In the genomic region with DNA sequence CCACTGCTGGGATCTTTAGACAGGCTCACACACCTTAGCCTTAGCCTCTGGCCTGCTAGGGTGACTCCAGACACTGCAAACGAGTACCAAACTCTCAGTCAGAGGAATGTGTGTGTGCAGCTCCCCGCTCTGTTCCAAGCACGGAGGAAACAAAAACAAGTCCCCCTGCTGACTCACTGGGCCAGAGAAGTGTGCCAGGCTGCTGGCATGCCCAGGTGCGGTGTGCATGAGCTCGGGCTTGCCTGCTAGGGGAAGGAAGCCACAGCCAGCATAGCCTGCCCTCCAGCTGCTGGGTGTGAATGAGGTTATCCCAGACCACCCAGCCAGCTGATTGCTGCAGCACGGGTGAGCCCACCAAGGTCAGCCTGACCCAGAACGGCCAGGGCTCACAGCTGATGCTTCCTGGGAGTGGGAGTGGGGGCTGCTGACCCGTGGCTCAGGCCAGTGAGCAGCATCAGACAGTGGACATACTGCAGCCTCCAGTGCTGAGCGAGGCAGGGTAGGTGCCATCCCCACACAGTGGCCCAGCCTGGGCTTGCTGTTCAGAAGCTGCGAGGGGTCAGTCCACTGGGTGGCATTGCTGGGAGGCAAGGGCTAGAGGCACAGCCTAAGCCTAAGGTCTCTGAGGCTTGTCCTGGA, we compare ENCODE assay signal across 13 mouse cellular contexts. TPM values are rescaled to one million over a fixed set of nuclear protein-coding genes. Genes with fewer than 3 reads are reported as not detected.
A peak's percentile ranks its signal among the peaks of the same experiment; 100 is the strongest.
DNase-seq lines count a peak whose midpoint lies in the region; ATAC-seq and TF ChIP-seq lines count a peak whose summit lies in the region.
"Had no signal": no experiment of that assay in that cellular context is flagged by ENCODE, and none has a peak within 500 bp of the region (broad histone marks: within the 10 kb centered on the region; RNA-seq: fewer than 3 reads in every experiment).

No protein-coding gene starts in this region.

- H3K9ac ChIP-seq in neural tube, embryonic 12.5 days = 0 out of 2 replicates have a peak overlapping the region, but pooled peaks have one; percentile 26
- no peak overlapping the region for H3K9ac ChIP-seq in neural tube, embryonic 15.5 days (replicated peaks)

- ATAC-seq in neural tube, embryonic 12.5 days (ENCODE audit: low FRiP score, low read depth) = no peak
- ATAC-seq in neural tube, embryonic 15.5 days (ENCODE audit: low FRiP score) = no peak
- ATAC-seq in megakaryocyte-erythroid progenitor cell, adult 5-6 weeks (replicated peaks; ENCODE audit: low FRiP score, low TSS enrichment, poor library complexity, severe bottlenecking) = 0 out of 2 replicates have a peak, but pooled peaks have one; percentile 6
- ATAC-seq: forebrain, embryonic 16.5 days had no signal

- TF ChIP-seq CTCF in bone marrow, adult 2 months (IDR thresholded peaks at IDR 0.05; ENCODE audit: control insufficient read depth, insufficient read depth, low read length) = no peak

- peaks cover 6% of the 10 kb centered on the region; the same call in 1 of the 2 replicates for H3K4me1 ChIP-seq in neural tube, embryonic 12.5 days
- H3K4me1 ChIP-seq in neural tube, embryonic 15.5 days = 0 out of 2 replicates have a peak, but pooled peaks cover 3% of the 10 kb centered on the region
- H3K4me1 ChIP-seq in bone marrow, adult 2 months (ENCODE audit: control insufficient read depth, insufficient read depth, low read length) = no peaks in the 10 kb centered on the region

- no peak overlapping the region for H3K27ac ChIP-seq in neural tube, embryonic 12.5 days
- H3K27ac ChIP-seq in neural tube, embryonic 15.5 days (replicated peaks) = no peak overlapping the region
- peak overlapping the region; percentile 45 for H3K27ac ChIP-seq in bone marrow, adult 2 months (ENCODE audit: control insufficient read depth, insufficient read depth, low read depth, low read length, poor library complexity)

- no peaks in the 10 kb centered on the region for H3K9me3 ChIP-seq in neural tube, embryonic 12.5 days
- no peaks in the 10 kb centered on the region for H3K9me3 ChIP-seq in neural tube, embryonic 15.5 days (replicated peaks)
- H3K9me3 ChIP-seq: G1E had no signal

- no peak; the same call in 1 of the 2 replicates for TF ChIP-seq POLR2A in bone marrow, adult 2 months (IDR thresholded peaks at IDR 0.05; ENCODE audit: borderline replicate concordance, control insufficient read depth, low read depth, low read length)

- H3K4me2 ChIP-seq in neural tube, embryonic 12.5 days (replicated peaks) = no peak overlapping the region
- H3K4me2 ChIP-seq in neural tube, embryonic 15.5 days = no peak overlapping the region

- intact Hi-C loops in heart, postnatal 36 days (cut with DNase I) = no loop called here

- peaks cover 25% of the 10 kb centered on the region for H3K36me3 ChIP-seq in neural tube, embryonic 12.5 days
- peaks cover 28% of the 10 kb centered on the region for H3K36me3 ChIP-seq in neural tube, embryonic 15.5 days

- WGBS in neural tube, embryonic 12.5 days = 83% methylated on average over 10 of the region's 10 CpGs
- WGBS in neural tube, embryonic 15.5 days = 81% methylated on average over 10 of the region's 10 CpGs
- 47% methylated on average over 10 of the region's 10 CpGs for WGBS in bone marrow, adult 2 months

- peak; percentile 43 for DNase-seq in heart, adult 8-10 months (ENCODE audit: low spot score)
- DNase-seq in heart, postnatal 36 days = no peak
- no peak for DNase-seq in thymus, postnatal 10 days (ENCODE audit: low spot score in 2 of 2)
- DNase-seq in thymus, adult 18-20 months = no peak
- DNase-seq: liver had no signal

- no peaks in the 10 kb centered on the region for H3K27me3 ChIP-seq in neural tube, embryonic 12.5 days (replicated peaks)
- no peaks in the 10 kb centered on the region for H3K27me3 ChIP-seq in neural tube, embryonic 15.5 days (replicated peaks)

- H3K4me3 ChIP-seq in neural tube, embryonic 12.5 days = no peak overlapping the region
- H3K4me3 ChIP-seq in neural tube, embryonic 15.5 days (replicated peaks) = no peak overlapping the region
- H3K4me3 ChIP-seq in bone marrow, adult 2 months (replicated peaks; ENCODE audit: control insufficient read depth, low read depth, low read length) = no peak overlapping the region

RNA-seq across cellular contexts. Expression of a gene that starts 8.2 kb away (rescaled TPM):
- total RNA-seq in heart, adult 8-10 months (2022) = 10 to 100 TPM; 46.7 to 54.2 (median 49.5) TPM
- 10 to 100 TPM; 37.3 to 49.8 TPM for total RNA-seq in heart, postnatal 36 days (2021)
- polyA plus RNA-seq in neural tube, embryonic 12.5 days (2016; fragmentation: Nextera tagmentation; extraction: Ambion mirVana) = 44.7 and 46.2 TPM in 2 replicates
- polyA plus RNA-seq in neural tube, embryonic 15.5 days (2015; fragmentation: Nextera tagmentation; extraction: Ambion mirVana) = 41.8 and 41.9 TPM in 2 replicates
- 2.3 and 9.9 TPM in 2 replicates for polyA plus RNA-seq in bone marrow, adult 2 months (2011; ENCODE audit: insufficient read depth, insufficient read length, low replicate concordance, missing spikeins)
- total RNA-seq in megakaryocyte-erythroid progenitor cell, adult 5-6 weeks (2014; fragmentation: Nextera tagmentation) = 13.6 and 20.8 TPM in 2 replicates
- 6.3 and 8.7 TPM in 2 replicates for total RNA-seq in megakaryocyte-erythroid progenitor cell, adult 5-6 weeks (2017)

RNA-seq across cellular contexts. Expression of a gene that starts 15.8 kb away (rescaled TPM):
- total RNA-seq in heart, adult 8-10 months (2022) = 10 to 100 TPM in 2 of 4 experiments, 1 to 10 TPM in 2; 8.2 to 12.4 (median 10.0) TPM
- 10 to 100 TPM; 12.5 to 13.9 TPM for total RNA-seq in heart, postnatal 36 days (2021)
- 5.6 and 6.9 TPM in 2 replicates for polyA plus RNA-seq in neural tube, embryonic 12.5 days (2016; fragmentation: Nextera tagmentation; extraction: Ambion mirVana)
- 2.8 and 4.4 TPM in 2 replicates for polyA plus RNA-seq in neural tube, embryonic 15.5 days (2015; fragmentation: Nextera tagmentation; extraction: Ambion mirVana)
- polyA plus RNA-seq in bone marrow, adult 2 months (2011; ENCODE audit: insufficient read depth, insufficient read length, low replicate concordance, missing spikeins) = 18.8 and 45.1 TPM in 2 replicates
- 0.35 and 1.6 TPM in 2 replicates for total RNA-seq in megakaryocyte-erythroid progenitor cell, adult 5-6 weeks (2014; fragmentation: Nextera tagmentation)
- 0.09 and 1.7 TPM in 2 replicates for total RNA-seq in megakaryocyte-erythroid progenitor cell, adult 5-6 weeks (2017)

RNA-seq across cellular contexts. Expression of a gene that starts 18.9 kb away (rescaled TPM):
- 1 to 10 TPM; 1.4 to 4.9 (median 1.7) TPM for total RNA-seq in heart, adult 8-10 months (2022)
- 1 to 10 TPM; 1.2 to 2.2 TPM for total RNA-seq in heart, postnatal 36 days (2021)
- not detected in 2 replicates for polyA plus RNA-seq in neural tube, embryonic 12.5 days (2016; fragmentation: Nextera tagmentation; extraction: Ambion mirVana)
- polyA plus RNA-seq in neural tube, embryonic 15.5 days (2015; fragmentation: Nextera tagmentation; extraction: Ambion mirVana) = not detected in 2 replicates
- 1.9 and 5.2 TPM in 2 replicates for polyA plus RNA-seq in bone marrow, adult 2 months (2011; ENCODE audit: insufficient read depth, insufficient read length, low replicate concordance, missing spikeins)
- total RNA-seq in megakaryocyte-erythroid progenitor cell, adult 5-6 weeks (2014; fragmentation: Nextera tagmentation) = not detected in 2 replicates
- not detected in 2 replicates for total RNA-seq in megakaryocyte-erythroid progenitor cell, adult 5-6 weeks (2017)
- total RNA-seq: G1E; heart, postnatal 10 days; layer of hippocampus, postnatal 10 days had no signal
- polyA plus RNA-seq: forebrain, embryonic 16.5 days; G1E had no signal

RNA-seq across cellular contexts. Expression of a gene that starts 22.6 kb away (rescaled TPM):
- total RNA-seq in heart, adult 8-10 months (2022) = 10 to 100 TPM in 1 of 4 experiments, 1 to 10 TPM in 3; 8.6 to 11.4 (median 9.5) TPM
- total RNA-seq in heart, postnatal 36 days (2021) = 1 to 10 TPM; 8.3 to 9.1 TPM
- polyA plus RNA-seq in neural tube, embryonic 12.5 days (2016; fragmentation: Nextera tagmentation; extraction: Ambion mirVana) = 7.0 TPM in 2 replicates
- 7.9 TPM in 2 replicates for polyA plus RNA-seq in neural tube, embryonic 15.5 days (2015; fragmentation: Nextera tagmentation; extraction: Ambion mirVana)
- 11.6 and 13.0 TPM in 2 replicates for polyA plus RNA-seq in bone marrow, adult 2 months (2011; ENCODE audit: insufficient read depth, insufficient read length, low replicate concordance, missing spikeins)
- 59.5 and 72.1 TPM in 2 replicates for total RNA-seq in megakaryocyte-erythroid progenitor cell, adult 5-6 weeks (2014; fragmentation: Nextera tagmentation)
- 58.5 and 67.3 TPM in 2 replicates for total RNA-seq in megakaryocyte-erythroid progenitor cell, adult 5-6 weeks (2017)
